In genomic region chr8:108236715-108237114, GRCm38 (mm10) we compare ENCODE assay signal across 13 mouse cellular contexts.
"Had no signal": no experiment of that assay in that cellular context is flagged by ENCODE, and none has a peak within 500 bp of the region (broad histone marks: within the 10 kb centered on the region; RNA-seq: fewer than 3 reads in every experiment).

No protein-coding gene starts in this region.

- H3K9ac ChIP-seq: limb, embryonic 12.5 days; liver, embryonic 13.5 days; liver, postnatal 0 days; midbrain, embryonic 13.5 days; neural tube, embryonic 12.5 days; stomach, embryonic 15.5 days had no signal

- ATAC-seq: liver, postnatal 0 days; midbrain, embryonic 13.5 days had no signal

- H3K4me2 ChIP-seq: limb, embryonic 12.5 days; liver, embryonic 13.5 days; midbrain, embryonic 13.5 days; neural tube, embryonic 12.5 days; stomach, embryonic 15.5 days had no signal

- H3K4me3 ChIP-seq: limb, embryonic 12.5 days; liver, embryonic 13.5 days; midbrain, embryonic 13.5 days; neural tube, embryonic 12.5 days; stomach, embryonic 15.5 days had no signal

- DNase-seq: kidney, adult 18-20 months; kidney, postnatal 10 days; kidney, postnatal 4 days; liver; liver, embryonic 13.5 days; liver, postnatal 0 days; lung, postnatal 36 days; thymus, adult 2 months; thymus, postnatal 25 days had no signal

- H3K4me1 ChIP-seq: liver, embryonic 13.5 days had no signal

- H3K9me3 ChIP-seq: limb, embryonic 12.5 days; liver, embryonic 13.5 days; midbrain, embryonic 13.5 days; neural tube, embryonic 12.5 days; stomach, embryonic 15.5 days had no signal

- H3K36me3 ChIP-seq: limb, embryonic 12.5 days; liver, embryonic 13.5 days; midbrain, embryonic 13.5 days; neural tube, embryonic 12.5 days; stomach, embryonic 15.5 days had no signal

- H3K27ac ChIP-seq: limb, embryonic 12.5 days; liver, embryonic 13.5 days; midbrain, embryonic 13.5 days; neural tube, embryonic 12.5 days; stomach, embryonic 15.5 days had no signal

- H3K27me3 ChIP-seq: neural tube, embryonic 12.5 days had no signal
